Mouse (Mus musculus): ENCODE data around the gene Dzank1.

Gene Dzank1

DNA sequence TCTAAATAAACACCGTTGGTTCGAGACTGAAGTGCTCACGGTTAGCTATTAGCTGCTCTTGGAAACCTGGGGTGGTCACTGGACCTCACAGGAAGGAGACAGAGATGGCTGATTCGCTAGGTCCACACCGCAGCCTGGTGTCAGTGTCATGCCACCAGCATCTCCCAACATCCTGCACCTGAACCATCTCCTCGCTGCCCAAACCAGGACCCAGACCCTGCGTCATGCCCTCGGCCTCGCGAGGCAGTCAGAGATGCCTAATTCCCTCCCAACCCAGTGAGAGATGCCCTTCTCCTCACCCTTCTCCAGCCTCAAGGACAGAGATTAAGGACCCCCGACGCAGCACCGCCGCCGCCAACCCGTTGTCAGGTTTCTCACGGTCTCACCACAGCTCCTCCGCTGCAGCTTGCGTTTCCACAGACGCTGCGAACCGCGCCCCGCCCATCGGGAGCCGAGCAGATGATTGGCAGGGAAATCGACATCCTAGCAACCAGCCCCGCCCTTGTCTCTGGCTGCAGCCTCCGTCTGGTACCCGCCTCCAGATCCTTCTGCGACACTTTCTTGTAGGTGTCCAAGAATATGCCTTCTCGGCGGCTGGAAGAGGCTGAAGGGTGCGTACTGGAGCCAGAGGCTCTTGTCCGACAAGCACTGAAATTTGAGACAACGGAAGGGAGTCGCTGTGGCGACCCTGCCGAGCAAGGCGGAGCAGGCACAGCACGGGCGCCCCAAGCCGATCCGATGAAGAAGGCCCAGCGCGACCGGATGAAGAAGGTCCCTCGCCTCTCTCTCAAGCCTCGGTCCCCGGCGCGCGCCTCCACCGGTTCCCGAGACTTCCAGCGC is at the start of gene Dzank1, which contains the start of gene Polr3f:
Gene Dzank1 (minus strand): TSS at position 434 of the 840 bp plus-strand sequence.
Gene Polr3f (plus strand): TSS at position 738 of the 840 bp plus-strand sequence.
- DNase-seq = peak; percentile 97 to 98

DNA sequence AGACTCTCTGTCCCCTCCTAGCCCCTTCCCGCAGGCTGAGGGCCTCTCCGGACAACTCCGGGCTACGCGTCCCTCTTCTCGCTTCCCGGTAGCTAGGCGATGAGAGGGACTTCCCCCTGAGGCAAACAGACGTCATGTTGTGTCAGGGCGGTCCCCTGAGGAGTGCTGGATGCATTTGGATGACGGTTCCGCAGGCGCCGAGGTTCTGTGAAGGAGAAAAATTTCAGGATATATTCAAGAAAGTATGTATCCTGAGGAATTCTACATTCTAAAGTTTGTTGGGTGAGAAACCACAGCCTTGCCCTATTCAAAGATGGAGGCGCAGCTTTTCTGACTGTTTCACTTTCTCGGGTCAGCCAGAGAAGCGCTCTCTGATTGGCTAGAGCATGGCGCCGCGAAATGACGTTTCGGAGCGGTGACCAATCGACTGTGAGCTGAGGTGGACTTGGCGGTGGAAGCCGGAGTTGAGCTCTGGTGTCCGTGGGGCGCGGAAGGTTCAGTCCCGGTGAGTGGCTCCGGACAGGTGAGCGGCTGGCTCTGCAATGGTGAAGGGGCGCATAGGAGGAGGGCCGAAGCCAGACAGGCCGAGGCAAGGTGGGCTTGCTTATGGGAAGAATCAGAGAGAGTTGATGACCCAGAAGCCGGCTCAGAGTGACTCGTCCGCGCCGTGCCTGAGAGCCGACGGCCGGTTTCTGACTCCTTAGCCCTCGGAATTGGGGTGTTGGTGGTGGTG is 28.8 kb upstream of the Dzank1 start, which contains the start of gene Sec23b:
Gene Sec23b (plus strand): TSS at position 410 of the 733 bp plus-strand sequence.
- DNase-seq = peak; percentile 97

DNA sequence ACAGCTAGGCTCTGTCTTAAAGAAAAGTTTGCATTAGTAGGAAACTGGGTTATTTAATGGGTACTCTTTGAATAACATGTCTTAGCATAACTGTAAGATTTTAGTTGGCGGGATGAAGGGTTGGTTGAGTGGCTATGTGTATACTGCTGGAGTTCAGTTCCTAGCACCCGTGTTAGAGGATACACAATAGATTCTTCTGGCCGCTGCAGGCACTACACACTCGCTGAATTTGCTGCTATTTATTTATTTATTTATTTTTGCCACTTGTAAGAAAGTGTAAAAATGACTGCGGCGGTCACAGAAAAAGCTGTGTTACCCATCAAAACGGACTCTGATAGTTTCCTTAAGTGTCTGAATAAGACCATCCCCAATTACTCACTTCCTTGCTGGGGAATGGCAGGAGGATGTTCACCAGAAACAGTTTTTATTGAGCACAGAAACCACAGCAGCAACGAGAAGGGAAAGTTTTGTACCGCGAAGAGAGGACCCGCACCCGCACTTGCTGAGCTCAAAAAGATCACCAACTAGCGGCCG is 28.1 kb upstream of the Dzank1 start:
- DNase-seq = no peak

DNA sequence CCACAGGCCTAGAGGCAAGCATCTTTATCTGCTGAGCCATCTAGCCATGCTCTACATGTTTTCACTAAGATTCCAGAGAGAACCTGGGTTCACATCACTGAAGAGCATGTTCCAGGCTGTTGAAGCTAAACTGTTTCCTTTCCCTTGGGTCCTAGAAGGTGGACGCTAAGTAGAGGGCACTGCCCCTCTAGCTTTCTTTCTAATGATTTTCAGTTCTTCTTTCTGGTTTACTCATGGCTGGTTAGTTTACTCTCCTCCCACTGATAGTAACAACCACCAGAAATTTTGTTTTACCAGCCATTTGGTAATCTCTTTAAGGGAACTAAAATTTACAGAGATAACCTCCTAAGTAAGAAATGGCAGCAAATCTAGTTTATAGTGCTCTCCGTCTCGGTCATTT is 26.7 kb upstream of the Dzank1 start:
- DNase-seq = no peak

DNA sequence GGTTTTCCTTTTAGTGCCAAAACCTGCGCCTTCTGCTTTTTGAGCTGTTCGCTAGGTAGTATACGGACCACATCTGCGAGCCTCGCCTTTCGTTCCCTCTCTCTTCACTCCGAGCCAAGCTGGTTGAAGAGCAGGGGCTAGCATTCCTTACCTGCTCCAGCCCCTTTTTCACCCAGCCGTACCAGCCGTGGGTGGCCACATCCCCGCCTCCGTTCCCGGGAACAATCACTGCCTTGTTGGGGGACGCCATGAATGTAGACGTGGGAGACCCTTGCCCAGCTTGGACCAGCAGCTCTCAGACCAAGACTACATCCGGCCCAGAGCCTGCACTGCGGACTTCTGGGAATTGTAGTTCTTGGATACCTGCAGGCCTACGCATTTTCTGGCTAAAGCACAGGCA is 23.3 kb upstream of the Dzank1 start, which contains the start of gene Rbbp9:
Gene Rbbp9 (minus strand): TSS at position 341 of the 400 bp plus-strand sequence.
- peak; percentile 80 to 81 for DNase-seq

DNA sequence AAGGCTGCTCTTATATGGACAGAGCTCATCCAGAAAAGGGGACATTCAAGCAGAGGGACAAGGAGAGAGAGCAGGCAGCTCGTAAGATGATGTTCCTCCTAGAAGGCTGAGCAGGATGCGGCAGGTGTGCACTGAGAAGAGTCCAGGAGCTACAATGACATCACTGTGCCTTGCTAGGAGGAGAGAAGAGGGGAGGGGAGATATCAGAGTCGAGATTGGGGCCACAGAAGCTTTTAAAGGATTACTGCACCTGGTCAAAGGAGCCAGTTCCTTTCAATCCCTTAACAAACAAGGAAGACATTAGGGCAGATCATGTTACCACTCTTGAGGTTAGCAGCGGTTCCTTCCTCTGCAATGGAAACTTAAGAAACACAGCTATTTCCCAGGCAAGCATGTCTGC is 20.3 kb upstream of the Dzank1 start:
- DNase-seq = no peak

DNA sequence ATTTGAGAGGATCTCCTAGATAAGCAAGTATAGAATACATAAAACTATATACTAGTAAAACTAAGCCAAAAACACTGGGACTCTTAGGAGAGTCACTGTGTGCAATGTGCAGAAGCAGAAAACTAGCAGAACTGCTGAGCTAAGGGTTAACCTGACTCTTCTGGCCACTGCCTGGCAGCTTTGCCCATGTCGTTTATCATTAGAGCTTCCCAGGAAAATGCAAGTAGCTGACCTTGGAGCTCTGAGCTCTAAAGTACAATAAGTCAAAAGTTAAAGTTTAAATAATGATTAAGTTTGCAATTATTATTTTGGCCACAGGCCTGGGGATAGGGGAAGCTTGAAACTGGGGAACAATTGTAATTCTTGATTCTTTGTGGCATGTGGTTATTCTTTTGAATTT is 18.3 kb upstream of the Dzank1 start:
- DNase-seq = no peak

DNA sequence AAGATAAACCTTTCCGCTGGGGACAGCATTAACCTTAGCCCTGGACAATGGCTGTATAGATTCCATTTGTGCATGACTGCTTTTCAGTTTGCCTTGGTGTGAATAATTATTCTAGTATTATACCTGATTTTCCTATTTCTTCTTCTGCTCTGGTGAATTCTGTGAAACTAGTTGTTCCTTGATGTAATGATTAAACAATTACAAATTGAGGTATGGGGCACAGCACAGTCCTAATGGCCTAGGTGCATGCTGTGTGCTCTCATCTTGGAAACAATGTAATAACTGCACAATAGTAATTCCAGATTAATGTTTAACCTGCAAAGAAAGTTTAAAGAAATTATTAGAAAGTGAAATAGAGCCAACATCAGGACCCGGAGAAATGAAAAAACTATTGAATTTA is 17.8 kb upstream of the Dzank1 start:
- DNase-seq = no peak

DNA sequence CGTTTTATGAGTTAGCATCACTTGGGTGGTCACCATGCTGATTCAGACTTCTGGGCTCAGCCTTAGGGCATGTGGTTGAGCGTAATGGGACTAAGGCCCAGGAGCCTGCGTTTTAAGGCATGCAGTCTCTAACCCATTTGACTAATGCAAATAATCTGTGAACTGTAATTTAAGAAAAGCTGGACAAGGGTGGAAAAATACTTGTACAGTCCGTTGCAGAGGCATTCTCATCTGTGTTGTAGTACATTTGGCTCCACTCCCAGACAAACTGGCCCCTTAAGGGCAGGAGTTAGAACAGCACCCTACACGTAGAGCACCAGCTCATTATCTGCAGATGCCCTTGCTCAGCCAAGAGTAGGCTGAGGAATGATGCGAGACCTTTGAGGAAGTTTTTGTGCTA is 17.4 kb upstream of the Dzank1 start:
- no peak for DNase-seq

DNA sequence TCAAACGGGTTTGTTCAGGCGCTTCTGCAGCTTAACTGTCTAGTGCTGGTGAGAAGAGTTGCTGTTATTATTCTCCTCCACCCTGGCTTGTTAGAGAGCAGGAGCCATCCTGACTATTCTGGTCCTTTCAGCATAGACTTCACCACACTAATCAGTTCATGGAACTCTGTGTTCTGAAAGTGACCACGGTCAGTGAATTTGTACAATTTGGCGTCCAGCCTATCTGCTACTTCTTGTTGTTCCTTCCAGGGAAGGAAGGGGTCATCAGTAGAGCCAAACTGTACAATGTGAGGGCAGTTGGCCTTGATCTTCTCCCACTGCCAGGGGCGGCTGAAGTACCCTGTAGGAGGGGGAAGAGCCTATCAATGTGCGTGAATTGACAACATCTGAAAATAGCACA is 16.5 kb upstream of the Dzank1 start:
- no peak for DNase-seq

DNA sequence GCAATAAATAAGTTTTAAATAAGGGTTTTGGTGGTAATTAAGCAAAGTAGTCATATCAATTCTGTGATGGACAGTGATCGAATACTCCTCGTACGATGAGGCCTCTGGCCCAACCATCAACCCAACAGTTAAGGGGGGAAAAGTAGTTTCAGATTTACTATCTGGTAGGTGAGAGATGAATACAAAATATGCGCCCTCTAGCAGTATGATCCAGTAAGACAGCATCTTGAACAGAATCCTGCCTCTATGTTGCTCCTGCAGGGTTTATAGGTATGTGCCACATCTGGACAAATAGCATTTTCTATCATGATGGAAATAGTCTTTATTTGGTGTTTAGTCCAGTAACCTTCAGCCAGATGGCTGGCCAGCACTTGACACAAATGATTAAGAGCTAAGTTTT is 14.0 kb upstream of the Dzank1 start:
- no peak for DNase-seq

DNA sequence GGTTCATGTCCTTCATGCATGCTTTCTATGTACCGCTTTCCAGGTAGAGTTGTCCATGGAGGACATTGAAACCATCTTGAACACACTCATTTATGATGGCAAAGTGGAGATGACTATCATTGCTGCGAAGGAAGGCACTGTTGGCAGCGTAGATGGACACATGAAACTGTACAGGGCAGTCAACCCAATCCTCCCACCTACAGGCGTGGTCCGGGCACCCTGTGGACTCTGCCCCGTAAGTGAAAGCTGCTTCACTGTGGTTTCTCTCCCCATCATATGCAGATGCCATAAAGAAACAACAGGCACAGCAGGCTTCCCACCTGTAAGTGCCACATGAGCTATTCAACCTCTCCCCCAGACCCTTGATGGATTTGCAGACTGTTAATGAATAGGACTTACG is 9.9 kb upstream of the Dzank1 start:
- DNase-seq = no peak

DNA sequence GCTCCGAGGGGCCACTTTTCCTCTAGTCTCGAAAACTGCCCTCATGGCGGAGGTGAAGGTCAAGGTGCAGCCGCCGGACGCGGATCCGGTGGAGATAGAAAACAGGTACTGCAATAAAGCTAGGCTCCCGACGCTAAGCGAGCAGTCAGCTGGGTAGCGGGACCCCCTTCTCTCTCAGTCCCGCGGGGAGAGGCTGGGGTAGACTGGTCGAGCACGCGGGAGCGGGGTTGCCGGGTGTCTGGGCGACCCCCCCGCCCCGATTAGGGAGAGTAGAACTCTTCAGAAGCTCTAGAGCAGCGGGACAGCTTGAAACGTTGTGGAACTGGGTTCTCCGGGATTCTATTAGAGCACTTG is 584 bp upstream of the Dzank1 start:
- DNase-seq = no peak

DNA sequence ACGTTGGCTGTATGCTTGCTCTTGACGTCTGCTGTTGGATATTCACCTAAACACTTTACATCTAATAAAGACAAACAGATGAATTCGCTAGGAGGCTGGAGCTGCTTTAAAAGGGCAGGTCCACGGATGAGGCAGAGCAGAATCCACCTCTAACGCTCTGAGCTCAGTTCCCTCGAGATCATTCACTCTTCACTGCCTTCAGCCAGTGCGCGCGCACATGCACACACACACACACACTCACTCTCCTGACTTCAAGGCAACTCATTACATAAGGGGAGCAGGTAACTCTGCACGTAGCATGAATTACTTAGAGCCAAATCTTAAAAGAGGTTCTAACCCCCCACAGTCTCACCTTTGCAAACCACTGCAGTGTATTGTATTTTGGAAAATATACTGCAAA is 1.4 kb downstream of the Dzank1 start:
- DNase-seq = peak; percentile 20 to 22

DNA sequence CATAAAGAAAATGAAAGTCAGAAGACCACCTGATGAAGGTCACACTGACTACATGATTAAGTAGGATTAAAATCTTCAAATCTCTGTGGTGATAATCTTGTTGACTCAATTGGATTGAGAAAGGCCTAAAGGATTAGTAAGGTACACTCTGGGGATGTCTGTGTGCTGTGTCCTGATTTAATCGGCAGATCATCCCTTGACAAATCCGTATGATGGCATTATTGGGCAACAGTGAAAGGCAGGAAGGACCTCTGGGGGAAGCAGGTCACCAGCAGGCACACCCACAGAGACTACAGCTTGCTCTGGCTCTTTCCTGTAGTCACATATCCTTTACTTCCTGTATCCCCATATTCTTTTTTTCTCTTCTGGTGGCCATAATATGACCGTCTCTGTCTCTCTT is 7.4 kb downstream of the Dzank1 start:
- DNase-seq = no peak

DNA sequence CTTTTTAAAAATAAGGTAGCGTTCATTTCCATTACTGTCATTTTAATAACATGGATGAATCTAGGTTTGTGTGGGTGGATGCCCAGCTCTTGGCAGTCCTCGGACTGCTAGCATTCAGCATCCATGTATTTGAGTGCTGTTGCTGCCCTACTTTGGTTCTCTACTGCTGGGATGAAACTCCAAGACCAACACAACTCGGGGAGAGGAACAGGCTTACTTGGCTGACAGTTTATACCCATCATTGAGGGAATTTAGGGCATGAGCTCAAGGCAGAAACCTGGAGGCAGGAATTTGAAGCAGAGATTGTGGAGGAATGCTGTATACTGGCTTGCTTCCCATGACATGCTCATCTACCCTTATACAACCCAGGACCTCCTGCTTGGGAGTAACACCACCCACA is 12.6 kb downstream of the Dzank1 start:
- no peak for DNase-seq

DNA sequence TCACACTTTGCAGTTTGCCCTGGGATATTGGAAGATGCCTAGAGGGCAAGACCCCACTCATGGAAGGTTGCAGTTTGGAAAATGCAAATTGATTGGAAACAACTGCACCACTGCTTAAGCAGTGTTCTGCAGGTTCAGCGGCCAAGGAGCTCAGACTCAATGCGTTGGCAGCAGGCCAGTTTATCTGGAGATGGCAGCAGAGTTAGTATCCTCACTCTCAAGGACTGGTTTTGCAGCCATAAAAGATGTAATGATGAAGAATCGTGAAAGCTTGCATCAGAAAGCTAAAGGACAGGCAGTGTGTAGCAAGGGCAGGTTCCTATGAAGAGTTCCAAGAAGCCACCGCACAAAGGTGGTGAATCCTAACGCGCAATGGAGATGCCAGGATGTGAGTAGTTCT is 25.1 kb downstream of the Dzank1 start:
- peak; percentile 41 for DNase-seq

DNA sequence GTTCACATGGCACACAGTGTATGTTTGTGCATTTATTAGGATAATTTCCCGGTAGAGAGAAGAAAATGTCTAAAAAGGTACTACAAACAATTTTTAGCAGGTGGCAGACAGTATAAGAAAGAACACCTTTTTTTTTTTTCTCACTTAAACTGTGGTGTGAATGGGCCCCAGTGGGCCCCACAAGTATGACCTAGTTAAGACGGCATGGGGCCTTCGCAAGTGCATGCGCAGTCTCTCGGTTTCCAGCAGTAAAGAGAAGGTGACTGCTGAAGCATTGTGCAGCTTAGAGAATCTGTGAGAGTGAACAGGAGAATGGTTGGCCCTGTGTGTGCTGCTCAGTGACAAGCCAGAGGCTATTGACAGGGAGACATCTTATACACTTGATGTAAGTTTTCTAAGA is 37.9 kb downstream of the Dzank1 start:
- DNase-seq = no peak

DNA sequence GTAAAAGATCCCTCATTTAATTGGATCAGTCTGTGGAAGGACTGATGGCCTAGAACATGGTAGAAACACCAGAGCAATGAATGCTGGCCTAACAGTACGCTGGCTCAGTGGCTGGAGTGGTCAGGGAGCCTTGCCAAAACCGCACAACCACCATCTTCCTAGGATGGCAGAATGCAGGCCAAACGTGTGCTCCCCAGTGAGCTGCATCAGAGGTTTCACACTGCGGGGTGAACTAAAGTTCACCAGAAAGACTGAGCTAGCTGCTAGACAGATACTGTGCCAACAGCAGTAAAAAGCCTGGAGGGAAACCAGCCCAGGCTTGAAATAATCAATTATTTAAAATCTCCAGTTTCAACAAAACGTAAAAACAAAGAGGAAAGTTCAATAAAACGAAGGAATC is 39.7 kb downstream of the Dzank1 start:
- no peak for DNase-seq

DNA sequence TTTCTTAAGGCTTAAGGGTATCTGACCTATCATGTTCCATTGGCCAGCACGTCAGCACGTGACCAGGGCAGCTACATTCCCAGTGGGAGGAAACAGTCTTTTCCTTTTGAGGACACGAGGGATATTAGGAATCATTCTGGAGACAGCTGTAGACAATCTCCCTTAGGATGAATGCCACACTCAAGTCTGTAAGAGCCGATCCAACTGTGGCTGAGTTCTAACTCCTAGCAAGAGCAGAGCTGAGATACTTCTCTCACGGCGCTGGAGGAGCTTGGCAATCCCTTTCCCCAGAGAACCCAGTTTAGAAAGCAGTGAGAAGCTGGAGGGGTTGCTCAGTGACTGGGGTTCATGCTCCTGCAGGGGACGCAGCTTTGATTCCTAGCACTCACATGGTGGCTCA is 41.8 kb downstream of the Dzank1 start:
- DNase-seq = no peak

DNA sequence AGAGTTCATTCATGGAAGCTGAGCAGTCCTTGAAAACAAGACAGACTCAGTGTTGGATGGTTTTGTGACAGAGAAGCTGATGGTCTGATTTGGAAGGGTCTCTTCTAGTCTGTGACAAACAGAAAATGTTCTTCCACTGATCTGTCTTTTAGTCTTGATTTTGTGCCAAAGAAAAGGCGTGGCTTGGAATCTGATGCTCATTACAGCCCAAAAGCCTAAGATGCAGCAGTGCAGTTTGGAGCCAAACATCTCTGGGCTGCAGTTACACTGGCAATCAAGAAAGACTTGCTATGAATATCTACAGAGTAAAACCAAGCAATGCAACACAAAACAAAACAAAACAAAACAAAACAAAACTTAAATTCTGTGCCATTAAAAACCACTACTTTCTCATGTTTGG is 43.1 kb downstream of the Dzank1 start:
- DNase-seq = peak; percentile 9 to 15

DNA sequence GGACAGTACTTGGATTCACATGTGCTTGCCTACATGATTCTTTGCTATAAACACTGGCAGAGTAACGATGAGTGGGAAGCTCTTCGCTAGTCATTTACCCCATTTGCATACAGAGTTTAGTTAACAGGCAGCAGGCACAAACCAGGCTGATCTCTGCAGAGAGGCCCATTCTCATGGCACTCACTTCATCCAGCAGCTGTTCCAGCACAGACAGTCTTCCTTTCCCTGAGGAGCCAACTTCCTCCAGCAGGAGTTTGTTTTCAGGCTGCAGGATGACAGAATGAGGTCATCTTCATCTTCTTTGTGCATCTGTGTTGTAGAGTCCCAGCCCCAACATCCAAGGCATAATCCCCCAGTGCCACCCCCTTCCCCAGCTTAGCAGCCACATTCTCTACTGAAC is 47.8 kb downstream of the Dzank1 start:
- DNase-seq = no peak

DNA sequence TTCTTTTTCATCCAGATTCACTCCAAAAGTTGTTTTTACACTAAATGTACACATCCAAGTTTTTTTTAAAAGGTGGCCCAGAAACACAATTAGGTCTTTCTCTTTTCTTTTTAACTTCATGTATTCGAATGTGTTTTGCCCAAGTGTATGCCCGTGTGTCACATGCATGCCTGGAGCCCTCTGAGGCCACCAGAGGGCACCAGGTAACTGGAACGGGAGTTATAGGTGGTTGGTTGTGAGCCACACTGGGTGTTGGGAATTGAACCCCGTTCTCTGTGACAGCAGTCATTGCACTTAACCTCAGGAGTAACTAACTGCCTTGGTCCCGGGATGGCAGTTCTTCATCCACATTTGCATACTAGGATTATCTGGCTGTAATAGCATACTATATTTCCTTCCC is 60.0 kb downstream of the Dzank1 start:
- peak in 1 of 2 experiments; percentile 18 for DNase-seq

Measured in cerebellum, postnatal 10 days (tissue).